Mouse (Mus musculus): ENCODE measurements around the gene Fam205c.

GRCm38 (mm10) chr4:42876586-42877291 is 2.7 kb upstream of the Fam205c start:
- no peak for TF ChIP-seq CTCF (IDR thresholded peaks at IDR 0.05; ENCODE audit: low read depth, low read length)
- TF ChIP-seq TAL1 (conservative IDR thresholded peaks at IDR 0.05; ENCODE audit: low read depth, low read length), result no peak

Data from G1E (cell line).